Mouse (Mus musculus) kidney, postnatal 25 days (tissue): ENCODE measurements at regions not wholly inside any gene's neighbourhood (a gene's known extent, or its start where the extent isn't known, plus 50 kb on each side); places are given as distances from the start of the nearest gene placed in this dataset.
A peak's percentile ranks its signal among the peaks of the same experiment; 100 is the strongest.

Experiments
- DNase-seq, 2 experiments: peaks; one replicate each; pipeline ENCODE4 v3.0.0; 2021; ENCODE audit warnings: mixed read lengths in 2 of 2

DNA sequence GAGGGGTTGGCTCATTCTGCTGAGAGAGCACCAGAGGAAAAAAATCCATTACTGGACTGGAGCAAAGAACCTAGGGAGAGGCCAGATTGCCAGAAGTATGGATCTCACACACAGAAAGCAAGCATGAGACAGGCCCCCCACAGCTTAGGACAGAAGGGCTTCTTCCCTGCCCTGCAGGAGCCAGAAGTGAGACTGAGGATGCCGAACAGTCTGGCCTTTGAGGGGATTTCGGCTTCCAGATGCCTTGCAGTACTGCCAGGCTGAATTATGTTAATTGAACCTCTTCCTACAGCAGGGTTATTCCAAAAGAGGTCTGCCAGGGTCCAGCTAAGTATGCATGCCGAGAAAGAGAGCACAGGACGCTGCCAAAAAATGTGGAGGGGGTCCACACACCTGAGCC is 71.4 kb upstream of the Adgrl4 start:
- DNase-seq = no peak

GRCm38 (mm10) chr3:151366707-151367306 is 70.9 kb upstream of the Adgrl4 start:
- no peak for DNase-seq

GRCm38 (mm10) chr3:151383326-151384019 is 54.2 kb upstream of the Adgrl4 start:
- peak; percentile 46 to 67 for DNase-seq

DNA sequence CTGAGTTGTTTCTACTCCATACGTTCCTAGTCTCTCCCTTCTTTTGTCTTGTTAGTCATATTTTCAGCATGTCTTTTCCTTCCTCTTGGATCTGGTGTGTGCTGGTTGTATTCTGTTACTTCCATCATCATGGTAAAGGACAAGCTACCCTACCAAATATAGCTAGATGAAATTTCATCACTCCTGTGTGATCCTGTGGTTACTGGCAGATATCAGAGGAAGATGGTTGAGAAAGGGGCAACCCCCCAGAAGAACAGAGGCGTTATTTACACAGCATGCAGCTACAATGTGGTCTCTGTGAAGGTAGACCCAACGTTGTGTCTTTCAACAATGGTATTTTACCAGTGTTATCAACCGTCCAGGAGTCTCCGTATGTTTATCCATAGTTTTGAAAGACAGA is 52.8 kb upstream of the Adgrl4 start:
- no peak for DNase-seq

- DNase-seq = peak; percentile 8 to 57
These were observed 51.6 kb upstream of the Adgrl4 start for GRCm38 (mm10) chr3:151386103-151386502.
